Mouse (Mus musculus) hindbrain, embryonic 14.5 days (tissue): ENCODE results near the gene Nagk. TPM values are rescaled to one million over a fixed set of nuclear protein-coding genes. Genes with fewer than 3 reads are reported as not detected.

ENCODE experiments used
- polyA plus RNA-seq: library from polyadenylated mRNA; unstranded; fragments of >200 nt; fragmentation: Nextera tagmentation; extraction: Ambion mirVana; gene quantifications from 2 replicates; pipeline ENCODE4 v1.2.1, GENCODE M21; 2014

The Nagk gene
- polyA plus RNA-seq, 1 experiment from 2014 or later: 98.1 TPM

Other genes with a start within 250 kb of the Nagk start
- 59.4 and 63.6 TPM in 2 replicates for gene Stambp, start 222.3 kb upstream of the Nagk start, polyA plus RNA-seq
- not detected in 2 replicates for gene Clec4f, start 138.8 kb upstream of the Nagk start, polyA plus RNA-seq
- gene Cd207, start 117.1 kb upstream of the Nagk start, polyA plus RNA-seq: not detected in 2 replicates
- gene Vax2, start 83.7 kb upstream of the Nagk start, polyA plus RNA-seq: not detected in 2 replicates
- gene Atp6v1b1, start 52.0 kb upstream of the Nagk start, polyA plus RNA-seq: not detected in 2 replicates
- not detected in 2 replicates for gene Ankrd53, start 32.3 kb upstream of the Nagk start, polyA plus RNA-seq
- 49.2 and 58.4 TPM in 2 replicates for gene Tex261, start 19.2 kb upstream of the Nagk start, polyA plus RNA-seq
- gene Paip2b, start 36.8 kb downstream of the Nagk start, polyA plus RNA-seq: 22.1 and 28.3 TPM in 2 replicates
- gene Zfp638, start 72.1 kb downstream of the Nagk start, polyA plus RNA-seq: 96.5 and 97.4 TPM in 2 replicates
- 3.3 TPM in 2 replicates for gene Dysf, start 213.6 kb downstream of the Nagk start, polyA plus RNA-seq